Mouse (Mus musculus) adrenal gland, postnatal 36 days (tissue): Measurements from ENCODE around the gene Pear1. TPM values are rescaled to one million over a fixed set of nuclear protein-coding genes. Genes with fewer than 3 reads are reported as not detected.
A peak's percentile ranks its signal among the peaks of the same experiment; 100 is the strongest.
"Not testable (repeated sequence)": the region's sequence is repeated elsewhere in the genome, so short reads cannot be mapped to it uniquely, and the experiment has no call there.

Source experiments
- DNase-seq, 2 experiments: peaks; one replicate each; pipeline ENCODE4 v3.0.0; 2021; ENCODE audit warnings: mixed read lengths in 1 of 2
- long read RNA-seq, 2 experiments: library from polyadenylated mRNA; stranded (forward); transcript quantifications; one replicate each; pipeline ENCODE4 v2.0.0; 2021; ENCODE audit warnings: borderline sequencing depth in 2 of 2
- total RNA-seq, 2 experiments: library from RNA; stranded (reverse); gene quantifications; 2 replicates each; pipeline ENCODE4 v1.2.3; 2021

Pear1 gene
- 10 to 100 TPM; 20.3 to 30.7 TPM for total RNA-seq
- long read RNA-seq, experiment 1, partial matches to known transcripts: 1 of 3 reads
- long read RNA-seq, experiment 1, other reads (novel, unspliced or antisense): 2 of 3 reads
- long read RNA-seq, experiment 2, partial matches to known transcripts: 1 of 3 reads
- long read RNA-seq, experiment 2, other reads (novel, unspliced or antisense): 2 of 3 reads

DNA sequence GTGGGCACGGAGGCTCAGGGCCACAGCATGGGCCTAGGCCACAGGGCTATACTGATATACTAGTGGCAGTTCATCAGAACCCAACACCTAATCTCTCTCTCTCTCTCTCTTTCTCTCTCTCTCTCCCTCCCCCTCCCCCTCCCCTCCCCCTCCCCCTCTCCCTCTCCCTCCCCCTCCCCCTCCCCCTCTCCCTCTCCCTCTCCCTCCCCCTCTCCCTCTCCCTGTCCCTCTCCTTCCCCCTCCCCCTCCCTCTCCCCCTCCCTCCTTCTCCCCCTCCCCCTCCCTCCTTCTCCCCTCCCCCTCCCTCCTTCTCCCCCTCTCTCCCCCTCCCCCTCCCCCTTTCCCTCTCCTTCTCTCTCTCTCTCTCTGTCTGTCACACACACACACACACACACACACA is at the start of gene Pear1:
Gene Pear1, minus strand, starts transcription at position 101 of the 400 bp plus-strand sequence.
- DNase-seq: not testable (repeated sequence)

DNA sequence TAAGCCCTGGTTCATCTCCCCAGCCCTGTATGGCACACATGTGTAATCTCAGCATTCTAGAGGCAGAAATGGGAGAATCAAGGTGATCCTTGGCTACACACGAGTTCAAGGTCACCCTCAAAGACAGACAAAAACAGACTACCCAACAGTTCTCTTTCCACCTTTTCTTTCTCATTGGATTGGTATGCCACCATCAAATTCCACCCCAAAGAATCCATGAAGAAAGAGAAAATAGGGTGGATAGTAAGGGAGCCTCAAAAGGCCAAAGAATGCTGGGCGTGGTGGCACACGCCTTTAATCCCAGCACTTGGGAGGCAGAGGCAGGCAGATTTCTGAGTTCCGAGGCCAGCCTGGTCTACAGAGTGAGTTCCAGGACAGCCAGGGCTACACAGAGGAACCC is 40.0 kb upstream of the Pear1 start:
- DNase-seq: not testable (repeated sequence)

DNA sequence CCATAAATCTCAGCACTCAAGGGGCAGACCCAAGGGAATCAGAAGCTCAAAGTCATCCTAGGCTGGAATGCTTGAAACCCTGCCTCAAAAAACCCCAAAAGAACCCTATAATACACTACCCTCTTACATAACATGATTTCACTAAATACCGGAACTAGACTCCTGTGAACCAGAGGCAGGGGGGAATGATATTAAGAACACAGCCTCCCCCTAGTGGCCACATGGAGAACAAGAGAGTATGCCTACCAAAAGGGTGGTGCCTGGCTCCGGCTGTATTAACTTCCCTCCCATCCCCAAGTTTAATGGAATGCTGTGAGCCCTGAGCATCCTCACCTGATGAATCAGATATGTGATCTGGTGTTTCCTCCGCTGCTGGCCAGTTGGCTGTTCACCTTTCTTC is 35.7 kb upstream of the Pear1 start:
- DNase-seq: peak; percentile 51 to 72

GRCm38 (mm10) chr3:87857666-87858065 is 33.6 kb upstream of the Pear1 start:
- no peak for DNase-seq

DNA sequence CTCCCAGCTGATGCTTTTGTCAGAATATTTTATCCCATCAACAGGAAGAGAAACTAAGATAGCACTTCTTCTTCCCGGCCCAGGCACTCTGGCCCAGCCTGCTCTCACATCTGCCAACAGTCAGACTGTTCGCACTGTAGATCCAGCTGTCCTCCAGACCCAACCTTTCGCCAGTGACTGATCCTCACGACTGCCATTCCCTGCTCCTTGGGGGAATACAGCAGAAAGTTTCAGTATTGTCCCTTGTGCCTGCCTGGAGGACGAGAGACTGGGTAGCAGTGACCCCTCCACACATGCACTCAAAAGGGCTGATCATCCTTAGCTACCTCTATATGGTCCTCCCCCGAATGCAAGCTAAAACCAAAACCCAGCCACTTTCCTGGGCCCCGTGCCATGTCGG is 31.8 kb upstream of the Pear1 start:
- no peak for DNase-seq

DNA sequence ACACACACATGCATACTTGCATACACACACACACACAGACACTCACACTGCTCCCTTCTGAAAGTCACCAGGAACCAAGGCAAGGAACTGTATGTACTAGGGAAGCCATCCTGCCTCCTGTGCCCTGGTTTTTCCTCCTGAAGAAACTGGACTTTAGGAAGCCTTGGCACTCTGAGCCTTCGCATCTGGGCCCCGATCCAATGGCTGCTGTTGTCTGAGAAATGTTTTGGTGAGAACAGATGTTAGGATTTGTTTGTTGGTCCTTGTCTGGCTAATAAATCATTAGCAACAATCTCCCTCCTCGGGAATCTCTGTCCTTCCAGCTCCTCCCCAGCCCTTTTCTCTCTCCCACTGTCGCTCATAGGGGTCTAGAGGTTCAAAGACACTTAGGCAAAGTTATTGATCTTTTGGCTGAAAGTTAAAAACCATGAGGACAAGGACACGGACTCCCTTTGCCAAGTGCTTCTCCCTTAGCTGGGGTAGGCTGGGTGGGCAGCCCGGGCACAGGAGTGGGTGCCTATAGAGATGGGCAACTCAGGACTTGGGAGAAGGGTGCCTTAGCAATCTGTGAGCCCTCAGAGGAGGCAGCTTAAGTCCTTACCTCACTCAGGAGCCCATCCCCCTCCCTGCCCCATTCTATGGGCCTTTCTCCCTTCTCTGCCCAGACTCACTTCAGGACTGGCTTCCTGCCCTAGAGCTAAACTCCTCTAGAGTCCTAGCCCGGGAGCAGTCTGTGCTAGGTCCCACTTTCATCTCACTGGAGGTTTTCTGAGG is 30.9 kb upstream of the Pear1 start:
- peak; percentile 41 to 42 for DNase-seq

DNA sequence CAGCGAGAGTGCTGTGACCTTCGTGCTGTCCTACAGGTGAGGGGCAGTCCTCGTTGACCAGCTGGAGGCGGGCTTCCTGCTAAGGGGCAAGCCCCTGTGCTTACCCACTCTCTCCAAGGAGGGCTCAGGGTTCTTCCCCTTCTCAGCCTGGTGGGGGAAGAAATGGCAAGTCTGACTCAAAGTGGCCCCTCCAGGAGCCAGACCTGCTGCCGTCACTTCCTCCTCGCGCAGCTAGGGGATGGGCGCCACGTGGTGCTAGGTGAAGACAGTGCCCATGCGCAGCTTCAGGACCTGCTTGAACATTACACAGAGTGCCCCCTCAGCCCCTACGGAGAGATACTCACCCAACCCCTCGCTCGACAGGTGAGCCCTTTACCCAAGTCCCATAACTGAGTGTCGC is 25.0 kb upstream of the Pear1 start:
- DNase-seq: no peak

- no peak for DNase-seq
These were observed 23.6 kb upstream of the Pear1 start for GRCm38 (mm10) chr3:87847680-87848079.

- DNase-seq: no peak
These were observed 22.6 kb upstream of the Pear1 start, which contains the start of gene Sh2d2a for GRCm38 (mm10) chr3:87846650-87847110. Gene Sh2d2a, plus strand, starts transcription at chr3:87846755.

- DNase-seq: no peak
These were observed 22.1 kb upstream of the Pear1 start for GRCm38 (mm10) chr3:87846186-87846585.

GRCm38 (mm10) chr3:87844981-87845380 is 20.9 kb upstream of the Pear1 start:
- DNase-seq: no peak

GRCm38 (mm10) chr3:87840858-87841257 is 16.8 kb upstream of the Pear1 start:
- no peak for DNase-seq

- DNase-seq: peak; percentile 76 to 83
These were observed 14.5 kb upstream of the Pear1 start for GRCm38 (mm10) chr3:87838622-87839021.

- DNase-seq: no peak
These were observed 9.4 kb upstream of the Pear1 start for GRCm38 (mm10) chr3:87833482-87833881.

DNA sequence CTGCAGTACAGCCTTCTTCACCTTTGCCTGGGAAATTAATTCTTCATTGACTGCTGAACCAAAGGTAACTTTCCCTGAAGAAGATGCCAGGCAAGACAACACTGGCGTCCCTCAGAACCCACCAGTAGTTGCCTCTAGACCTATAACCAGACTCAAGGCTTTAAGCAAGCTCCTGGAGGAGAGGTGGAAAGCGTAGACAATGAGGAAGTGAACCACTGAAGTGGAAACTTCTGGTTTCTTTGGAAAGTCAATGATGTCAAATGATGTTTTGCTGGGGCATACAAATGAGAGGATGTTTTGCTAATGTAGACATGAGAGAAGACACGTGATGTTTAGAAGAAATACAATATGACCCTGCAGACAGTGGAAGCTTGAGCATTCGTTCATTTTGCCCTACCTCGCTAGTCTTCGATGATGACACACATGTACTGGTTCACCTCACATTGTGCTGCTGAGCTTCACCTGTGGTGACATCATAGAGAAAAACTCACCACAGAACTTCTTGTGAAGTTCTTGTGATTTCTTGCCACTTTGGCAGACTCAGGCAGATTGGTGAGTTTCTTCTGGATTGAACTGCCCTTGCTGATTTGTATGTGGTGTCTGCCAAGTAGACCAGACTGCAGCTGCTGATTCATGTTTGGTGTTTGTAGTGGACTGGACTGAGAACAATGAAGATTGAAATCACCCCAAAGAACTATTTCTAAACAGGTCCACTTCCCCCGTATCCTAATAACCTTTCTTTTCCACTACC is 8.2 kb upstream of the Pear1 start:
- no peak for DNase-seq

GRCm38 (mm10) chr3:87829025-87829424 is 4.9 kb upstream of the Pear1 start:
- DNase-seq: no peak

GRCm38 (mm10) chr3:87828435-87828834 is 4.3 kb upstream of the Pear1 start:
- no peak for DNase-seq

- DNase-seq: no peak
These were observed 5.9 kb downstream of the Pear1 start for GRCm38 (mm10) chr3:87818226-87818625.

- DNase-seq: peak; percentile 74 to 78
These were observed 7.4 kb downstream of the Pear1 start for GRCm38 (mm10) chr3:87816646-87817093.

DNA sequence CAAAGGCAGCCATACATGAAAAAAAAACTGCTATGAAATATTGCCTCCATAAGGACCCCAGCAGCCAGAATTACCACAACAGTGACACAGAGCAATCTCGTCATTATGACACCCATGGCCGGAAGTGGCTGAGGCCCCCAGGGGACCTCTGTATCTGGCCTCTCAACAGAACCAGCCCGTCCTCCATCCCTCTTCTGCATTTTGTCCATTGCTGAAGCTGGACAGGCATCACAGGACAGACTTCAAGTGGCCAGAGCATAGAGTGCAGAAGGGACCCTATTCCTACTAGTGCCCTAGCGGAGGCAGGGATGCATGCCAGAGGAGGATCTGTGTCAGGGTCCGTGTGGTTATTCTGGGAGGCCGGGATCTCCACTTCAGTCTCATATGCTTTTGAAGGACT is 7.9 kb downstream of the Pear1 start:
- no peak for DNase-seq

- DNase-seq: no peak
These were observed 11.2 kb downstream of the Pear1 start for GRCm38 (mm10) chr3:87812873-87813272.

DNA sequence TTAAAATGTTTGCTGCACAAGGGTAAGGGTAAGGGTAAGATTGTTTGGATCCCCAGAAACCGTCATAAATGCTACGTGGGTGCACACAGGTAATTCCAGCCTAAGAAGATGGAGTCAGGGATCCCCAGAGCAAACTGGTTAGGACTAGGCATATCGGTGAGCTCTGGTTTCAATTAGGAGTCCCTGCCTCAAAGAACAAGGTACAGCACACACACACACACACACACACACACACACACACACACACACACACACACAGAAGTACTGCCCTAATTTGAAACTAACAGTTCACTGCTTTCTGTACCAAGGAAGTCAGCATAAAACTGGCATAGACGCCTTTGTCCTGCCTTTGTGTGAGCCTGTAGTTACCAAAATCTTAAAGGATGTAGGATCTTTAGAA is 11.7 kb downstream of the Pear1 start:
- DNase-seq: no peak

DNA sequence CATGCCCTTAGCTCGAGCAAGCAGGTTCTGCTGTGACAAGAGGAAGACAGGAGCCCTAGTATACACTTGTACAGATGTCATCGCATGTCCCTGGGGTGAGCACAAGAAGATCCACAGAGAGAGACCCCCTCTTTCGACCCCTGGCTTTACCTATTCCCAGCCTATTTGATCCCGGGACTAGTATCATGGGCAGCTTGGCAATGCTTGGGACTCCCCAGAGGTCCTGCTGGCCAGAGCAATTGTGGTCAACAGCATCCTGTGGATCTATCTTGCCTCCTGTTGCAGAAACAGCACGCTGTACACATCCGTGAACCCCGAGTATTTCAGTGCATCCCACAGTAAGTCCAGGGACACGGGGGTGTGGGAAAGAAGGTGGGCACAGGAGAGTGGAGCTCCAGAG is 12.8 kb downstream of the Pear1 start:
- DNase-seq: no peak
